Mouse (Mus musculus): ENCODE measurements around the gene Ahcy. TPM values are rescaled to one million over a fixed set of nuclear protein-coding genes. Genes with fewer than 3 reads are reported as not detected.
"Not testable (repeated sequence)": the region's sequence is repeated elsewhere in the genome, so short reads cannot be mapped to it uniquely, and the experiment has no call there.

Ahcy gene
- total and polyA plus RNA-seq, 3 experiments: 364 to 529 (median 514) TPM

GRCm38 (mm10) chr2:155115216-155115830, 41.0 kb upstream of the Ahcy start:
- Histone ChIP-seq H3K27ac (ENCODE audit: insufficient read depth, low read depth) (no peak overlapping the region), H3K4me1 (ENCODE audit: control insufficient read depth in 1 of 2, insufficient read depth in 2 of 2) (peaks cover 0 to 24% of the 10 kb centered on the region in 2 experiments; a peak in 2 of 4 replicates), H3K9me3 (replicated peaks; ENCODE audit: low read length) (peaks cover 8% of the 10 kb centered on the region), H3K27me3 (replicated peaks) (no peaks in the 10 kb centered on the region), H3K36me3 (replicated peaks in 1 of 2; ENCODE audit: control insufficient read depth in 1 of 2, insufficient read depth in 1 of 2, low read length in 1 of 2) (no peaks in the 10 kb centered on the region), H3K4me3 (replicated peaks in 1 of 3; ENCODE audit: low read depth in 2 of 3, low read length in 2 of 3, poor library complexity in 1 of 3) (no peak overlapping the region), H3K4me2 (ENCODE audit: insufficient read depth, low read depth, poor library complexity, severe bottlenecking) (no peak overlapping the region), H3K79me2 (replicated peaks; ENCODE audit: control insufficient read depth, extremely low read depth, insufficient read depth, poor library complexity, severe bottlenecking) (no peaks in the 10 kb centered on the region), H3K9ac (ENCODE audit: insufficient read depth, low read depth) (no peak overlapping the region)
- dilution Hi-C loops (cut with MboI; ENCODE audit: extremely low pct_ligation_motif_present, extremely low pct_unique_long_range_greater_than_20kb, low sequenced_read_pairs): no loop called here
- no peak for DNase-seq (ENCODE audit: extremely low read depth)
- in situ Hi-C loops (cut with MboI; ENCODE audit: low pct_ligation_motif_present, low pct_unique_long_range_greater_than_20kb, low sequenced_read_pairs): no loop called here
- TF ChIP-seq SMC3 (IDR thresholded peaks at IDR 0.05; ENCODE audit: low read depth, low read length) (no peak), POLR2A (IDR thresholded peaks at IDR 0.05; ENCODE audit: low read depth, low read length) (no peak), TCF12 (IDR thresholded peaks at IDR 0.05; ENCODE audit: low read depth, low read length) (no peak), KAT2A (IDR thresholded peaks at IDR 0.05; ENCODE audit: insufficient replicate concordance, low read length) (no peak), E2F4 (IDR thresholded peaks at IDR 0.05; ENCODE audit: insufficient replicate concordance, low read depth, low read length) (no peak), MAZ (IDR thresholded peaks at IDR 0.05; ENCODE audit: low read depth, low read length) (no peak), IRF4 (IDR thresholded peaks at IDR 0.05; ENCODE audit: low read depth, low read length) (no peak), BHLHE40 (IDR thresholded peaks at IDR 0.05; ENCODE audit: low read depth, low read length) (no peak), HCFC1 (IDR thresholded peaks at IDR 0.05; ENCODE audit: low read depth, low read length) (no peak), SIN3A (IDR thresholded peaks at IDR 0.05; ENCODE audit: low read length) (no peak), USF1 (IDR thresholded peaks at IDR 0.05; ENCODE audit: low read depth, low read length) (no peak), NELFE (IDR thresholded peaks at IDR 0.05; ENCODE audit: low read depth, low read length) (no peak), CTCF (conservative IDR thresholded peaks at IDR 0.05 in 1 of 2, IDR thresholded peaks at IDR 0.05 in 1 of 2; ENCODE audit: low read depth in 2 of 2, low read length in 2 of 2) (no peak)

- DNase-seq (ENCODE audit: extremely low read depth): not testable (repeated sequence)
Observed at GRCm38 (mm10) chr2:155107276-155107675, 33.0 kb upstream of the Ahcy start.

GRCm38 (mm10) chr2:155103607-155104006, 29.3 kb upstream of the Ahcy start:
- Histone ChIP-seq H3K4me3 (replicated peaks in 1 of 3; ENCODE audit: low read depth in 2 of 3, low read length in 2 of 3, poor library complexity in 1 of 3) (no peak overlapping the region), H3K27ac (ENCODE audit: insufficient read depth, low read depth) (no peak overlapping the region), H3K79me2 (replicated peaks; ENCODE audit: control insufficient read depth, extremely low read depth, insufficient read depth, poor library complexity, severe bottlenecking) (no peaks in the 10 kb centered on the region), H3K4me2 (ENCODE audit: insufficient read depth, low read depth, poor library complexity, severe bottlenecking) (no peak overlapping the region), H3K4me1 (ENCODE audit: control insufficient read depth in 1 of 2, insufficient read depth in 2 of 2) (peaks cover 5 to 22% of the 10 kb centered on the region in 2 experiments), H3K9me3 (replicated peaks; ENCODE audit: low read length) (no peaks in the 10 kb centered on the region), H3K9ac (ENCODE audit: insufficient read depth, low read depth) (no peak overlapping the region), H3K27me3 (replicated peaks) (no peaks in the 10 kb centered on the region), H3K36me3 (replicated peaks in 1 of 2; ENCODE audit: control insufficient read depth in 1 of 2, insufficient read depth in 1 of 2, low read length in 1 of 2) (no peaks in the 10 kb centered on the region)
- DNase-seq (ENCODE audit: extremely low read depth): no peak
- in situ Hi-C loops (cut with MboI; ENCODE audit: low pct_ligation_motif_present, low pct_unique_long_range_greater_than_20kb, low sequenced_read_pairs) (no loop called here), dilution Hi-C loops (cut with MboI; ENCODE audit: extremely low pct_ligation_motif_present, extremely low pct_unique_long_range_greater_than_20kb, low sequenced_read_pairs) (no loop called here)
- TF ChIP-seq KAT2A (IDR thresholded peaks at IDR 0.05; ENCODE audit: insufficient replicate concordance, low read length) (no peak), ETS1 (conservative IDR thresholded peaks at IDR 0.05; ENCODE audit: low read depth, low read length) (no peak), CHD1 (IDR thresholded peaks at IDR 0.05; ENCODE audit: low read depth, low read length) (no peak), MXI1 (IDR thresholded peaks at IDR 0.05; ENCODE audit: low read depth, low read length) (no peak), POLR2AphosphoS2 (IDR thresholded peaks at IDR 0.05; ENCODE audit: low read depth, low read length) (no peak)

More at GRCm38 (mm10) chr2:155107276-155107675, 33.0 kb upstream of the Ahcy start:
- H3K9ac ChIP-seq (ENCODE audit: insufficient read depth, low read depth); H3K27ac ChIP-seq (ENCODE audit: insufficient read depth, low read depth); H3K27me3 ChIP-seq (replicated peaks); in situ Hi-C loops (cut with MboI; ENCODE audit: low pct_ligation_motif_present, low pct_unique_long_range_greater_than_20kb, low sequenced_read_pairs); H3K79me2 ChIP-seq (replicated peaks; ENCODE audit: control insufficient read depth, extremely low read depth, insufficient read depth, poor library complexity, severe bottlenecking); H3K36me3 ChIP-seq (replicated peaks in 1 of 2; ENCODE audit: control insufficient read depth in 1 of 2, insufficient read depth in 1 of 2, low read length in 1 of 2); H3K4me2 ChIP-seq (ENCODE audit: insufficient read depth, low read depth, poor library complexity, severe bottlenecking); H3K4me3 ChIP-seq (replicated peaks in 1 of 3; ENCODE audit: low read depth in 2 of 3, low read length in 2 of 3, poor library complexity in 1 of 3); dilution Hi-C loops (cut with MboI; ENCODE audit: extremely low pct_ligation_motif_present, extremely low pct_unique_long_range_greater_than_20kb, low sequenced_read_pairs); H3K4me1 ChIP-seq (ENCODE audit: control insufficient read depth in 1 of 2, insufficient read depth in 2 of 2); H3K9me3 ChIP-seq (replicated peaks; ENCODE audit: low read length): not testable (repeated sequence)

All from CH12.LX (cell line).